Mouse (Mus musculus) intestine, embryonic 14.5 days (tissue): ENCODE results near the gene Kcnj3. TPM values are rescaled to one million over a fixed set of nuclear protein-coding genes. Genes with fewer than 3 reads are reported as not detected.

Source experiments
- ATAC-seq: fragments of 200-750 bp; cut with Nextera tagmentation; replicated peaks from 2 replicates; pipeline ENCODE4 v1.8.0; 2017; ENCODE audit warnings: low read depth, moderate number of reproducible peaks, moderate TSS enrichment, moderate library complexity; ENCODE audit not compliant: low FRiP score, low TSS enrichment
- DNase-seq: peaks from one replicate; pipeline ENCODE4 v3.0.0-alpha.2; 2018; ENCODE audit warnings: low spot score
- H3K27ac ChIP-seq: fragments of 300-500 bp; sonication (generic); 2 replicates; pipeline ENCODE4 v1.5.1; 2014; ENCODE audit warnings: low read depth, mild to moderate bottlenecking, control low read depth
- H3K27me3 ChIP-seq: fragments of 300-500 bp; sonication (generic); replicated peaks from 2 replicates; pipeline ENCODE4 v1.6.1; 2014; ENCODE audit warnings: low read length, control low read depth; ENCODE audit not compliant: control insufficient read depth, insufficient read depth
- H3K36me3 ChIP-seq: fragments of 300-500 bp; sonication (generic); 2 replicates; pipeline ENCODE4 v1.6.1; 2014; ENCODE audit warnings: low read length, control low read depth; ENCODE audit not compliant: control insufficient read depth, insufficient read depth
- H3K4me1 ChIP-seq: fragments of 300-500 bp; sonication (generic); replicated peaks from 2 replicates; pipeline ENCODE4 v1.6.1; 2014; ENCODE audit warnings: low read length, control low read depth, mixed read lengths; ENCODE audit not compliant: control insufficient read depth, insufficient read depth
- H3K4me2 ChIP-seq: fragments of 300-500 bp; sonication (generic); 2 replicates; pipeline ENCODE4 v1.6.1; 2014; ENCODE audit warnings: low read length
- H3K4me3 ChIP-seq: fragments of 300-500 bp; sonication (generic); 2 replicates; pipeline ENCODE4 v1.5.1; 2014; ENCODE audit warnings: low read depth, low read length, control low read depth, mixed read lengths
- H3K9ac ChIP-seq: fragments of 300-500 bp; sonication (generic); 2 replicates; pipeline ENCODE4 v1.6.1; 2014; ENCODE audit warnings: mild to moderate bottlenecking, low read length
- H3K9me3 ChIP-seq: fragments of 300-500 bp; sonication (generic); 2 replicates; pipeline ENCODE4 v1.6.1; 2016; ENCODE audit warnings: low read length, control low read depth; ENCODE audit not compliant: control insufficient read depth
- WGBS: fragments of 180-500 bp; shearing (Covaris S2); extraction: QIAGEN DNeasy Blood & Tissue Kit; methylation state at CpG from one replicate; pipeline ENCODE4 v1.1.7; 2014; 5-methylcytosine and 5-hydroxymethylcytosine counted together
- polyA plus RNA-seq: library from polyadenylated mRNA; unstranded; fragments of >200 nt; fragmentation: Nextera tagmentation; extraction: Ambion mirVana; gene quantifications from 2 replicates; pipeline ENCODE4 v1.2.1, GENCODE M21; 2014

The Kcnj3 gene
- polyA plus RNA-seq, 1 experiment from 2014 or later = 0.09 TPM

GRCm38 (mm10) chr2:55439211-55439610, 3.4 kb downstream of the Kcnj3 start:
- H3K9ac ChIP-seq = no peak overlapping the region
- H3K27ac ChIP-seq = no peak overlapping the region
- H3K4me3 ChIP-seq = no peak overlapping the region
- peaks cover 33% of the 10 kb centered on the region for H3K27me3 ChIP-seq
- no peaks in the 10 kb centered on the region for H3K9me3 ChIP-seq
- ATAC-seq = no peak
- H3K36me3 ChIP-seq = no peaks in the 10 kb centered on the region
- H3K4me1 ChIP-seq = peaks cover 18% of the 10 kb centered on the region
- no peak for DNase-seq
- no peak overlapping the region for H3K4me2 ChIP-seq

DNA sequence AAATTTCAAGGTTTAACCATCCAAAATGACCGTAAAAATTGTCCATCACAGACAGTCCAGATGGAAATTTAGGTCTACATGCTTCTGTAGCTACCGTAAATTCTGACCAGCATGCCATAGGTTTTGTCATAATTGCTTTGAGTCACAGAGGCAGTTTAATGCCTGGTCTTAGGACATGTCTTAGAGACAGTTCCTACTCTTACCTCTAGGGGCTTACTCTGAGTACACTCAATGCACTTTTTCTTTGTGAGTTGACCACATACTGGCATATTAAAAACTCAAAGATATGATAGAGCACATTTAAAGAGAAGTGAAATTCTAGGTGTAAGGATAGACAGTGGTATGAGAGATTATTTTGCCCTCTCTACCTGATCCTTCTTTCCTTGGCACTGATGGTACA, 6.2 kb downstream of the Kcnj3 start:
- H3K27me3 ChIP-seq = peaks cover 14% of the 10 kb centered on the region
- H3K9me3 ChIP-seq = no peaks in the 10 kb centered on the region
- DNase-seq (no peak), ATAC-seq (no peak)
- 86% methylated on average over 2 of the region's 2 CpGs for WGBS
- H3K9ac ChIP-seq = no peak overlapping the region
- H3K36me3 ChIP-seq = no peaks in the 10 kb centered on the region
- H3K4me2 ChIP-seq = no peak overlapping the region
- no peak overlapping the region for H3K4me3 ChIP-seq
- H3K27ac ChIP-seq = no peak overlapping the region
- peaks cover 6% of the 10 kb centered on the region; the same call in 1 of the 2 replicates for H3K4me1 ChIP-seq

DNA sequence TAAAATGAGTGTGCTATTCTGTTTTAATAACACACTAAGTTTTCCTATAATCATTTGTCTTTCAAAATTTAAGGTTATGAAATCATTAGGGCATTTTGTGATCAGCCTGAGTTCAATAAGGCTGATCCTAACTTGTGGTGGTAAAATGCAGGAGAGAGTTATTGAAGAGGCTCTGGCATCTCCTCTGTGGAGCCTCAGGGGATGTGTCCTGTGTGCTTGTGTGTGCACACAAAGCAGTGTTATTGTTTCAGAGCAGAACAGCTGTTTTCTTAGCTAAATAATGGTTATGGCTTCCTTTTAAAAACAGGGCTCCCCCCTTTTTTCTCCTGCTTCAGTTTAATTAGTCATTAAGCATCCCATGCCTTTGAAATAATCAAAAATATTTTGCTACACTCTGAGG, 11.5 kb downstream of the Kcnj3 start:
- Histone ChIP-seq H3K27ac (no peak overlapping the region), H3K4me2 (no peak overlapping the region), H3K4me3 (no peak overlapping the region), H3K9ac (no peak overlapping the region), H3K36me3 (no peaks in the 10 kb centered on the region), H3K27me3 (no peaks in the 10 kb centered on the region), H3K9me3 (no peaks in the 10 kb centered on the region), H3K4me1 (no peaks in the 10 kb centered on the region)
- DNase-seq = no peak
- ATAC-seq = no peak

- Histone ChIP-seq H3K36me3 (no peaks in the 10 kb centered on the region), H3K4me1 (no peaks in the 10 kb centered on the region), H3K9me3 (no peaks in the 10 kb centered on the region), H3K4me2 (no peak overlapping the region), H3K27ac (no peak overlapping the region), H3K27me3 (no peaks in the 10 kb centered on the region), H3K4me3 (no peak overlapping the region), H3K9ac (no peak overlapping the region)
- ATAC-seq (no peak), DNase-seq (no peak)
- WGBS = 54% methylated on average over 1 of the region's 1 CpGs
Measured at GRCm38 (mm10) chr2:55450774-55451173, 15.0 kb downstream of the Kcnj3 start.

DNA sequence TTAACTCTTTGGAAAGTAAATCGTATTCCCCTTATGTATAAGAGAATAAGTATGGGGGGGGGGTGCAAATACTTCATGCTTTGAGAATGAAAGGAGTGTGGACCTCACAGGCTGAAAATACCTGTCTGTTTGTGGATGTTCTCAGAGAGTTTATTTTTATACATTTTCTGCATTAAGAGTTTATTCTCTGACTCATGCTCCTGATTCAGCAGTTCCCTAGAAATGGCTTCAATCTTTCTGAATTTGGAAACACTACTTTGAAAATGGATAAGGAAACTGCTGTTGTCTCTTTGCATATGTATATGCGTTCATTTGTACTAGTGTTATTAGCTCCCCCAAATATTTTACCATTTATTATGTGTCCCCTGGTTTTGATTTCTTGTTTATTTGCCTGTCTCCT, 23.4 kb downstream of the Kcnj3 start:
- Histone ChIP-seq H3K9ac (no peak overlapping the region), H3K4me3 (no peak overlapping the region), H3K9me3 (no peaks in the 10 kb centered on the region), H3K27ac (no peak overlapping the region), H3K4me1 (no peaks in the 10 kb centered on the region), H3K27me3 (no peaks in the 10 kb centered on the region), H3K4me2 (no peak overlapping the region), H3K36me3 (no peaks in the 10 kb centered on the region)
- DNase-seq (no peak), ATAC-seq (no peak)
- 85% methylated on average over 2 of the region's 2 CpGs for WGBS

DNA sequence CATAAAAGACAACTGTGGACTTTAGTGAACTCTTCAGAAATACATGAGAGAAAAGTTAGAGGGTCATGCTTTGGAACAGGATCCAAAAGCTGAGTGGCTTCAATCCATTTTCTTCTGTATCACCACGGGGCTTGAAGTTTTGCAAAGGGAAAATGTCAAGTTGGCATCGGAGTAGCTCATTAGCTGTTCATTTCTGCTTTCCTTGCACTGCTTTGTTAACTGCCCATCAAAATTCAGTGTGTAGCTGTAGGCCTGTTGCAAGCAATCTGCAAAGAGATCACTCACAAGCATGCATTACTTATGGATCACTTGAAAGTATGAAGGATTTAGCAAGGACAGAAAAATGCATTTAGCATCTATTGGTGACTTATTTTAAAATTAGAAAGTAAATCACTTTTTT, 33.4 kb downstream of the Kcnj3 start:
- Histone ChIP-seq H3K4me3 (no peak overlapping the region), H3K27me3 (no peaks in the 10 kb centered on the region), H3K9ac (no peak overlapping the region), H3K9me3 (no peaks in the 10 kb centered on the region), H3K36me3 (no peaks in the 10 kb centered on the region), H3K4me1 (no peaks in the 10 kb centered on the region), H3K4me2 (no peak overlapping the region), H3K27ac (no peak overlapping the region)
- DNase-seq = no peak
- 79% methylated on average over 2 of the region's 2 CpGs for WGBS
- ATAC-seq = no peak

DNA sequence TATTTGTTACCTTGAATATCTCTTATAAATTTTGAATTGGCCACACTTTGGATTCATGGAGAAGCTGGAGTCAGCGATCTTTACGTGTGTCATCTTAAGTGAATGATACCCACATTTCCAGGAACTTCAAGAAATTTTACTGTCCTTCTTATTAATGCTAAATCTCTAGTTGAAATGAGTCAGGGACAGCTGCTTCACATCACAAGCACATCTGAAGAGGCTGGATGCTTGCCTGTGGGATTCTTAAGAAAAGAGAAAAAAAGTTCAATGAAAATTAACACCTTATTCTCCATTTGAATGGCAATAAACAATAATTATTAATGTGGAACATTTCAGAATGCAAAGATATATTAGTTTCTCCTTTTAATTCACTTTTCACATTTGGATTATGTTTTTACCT, 34.2 kb downstream of the Kcnj3 start:
- H3K27me3 ChIP-seq = no peaks in the 10 kb centered on the region
- no peak overlapping the region for H3K9ac ChIP-seq
- no peaks in the 10 kb centered on the region for H3K36me3 ChIP-seq
- no peak for DNase-seq
- H3K27ac ChIP-seq = no peak overlapping the region
- no peak for ATAC-seq
- no peaks in the 10 kb centered on the region for H3K9me3 ChIP-seq
- no peaks in the 10 kb centered on the region for H3K4me1 ChIP-seq
- no peak overlapping the region for H3K4me2 ChIP-seq
- WGBS = 90% methylated on average over 2 of the region's 2 CpGs
- no peak overlapping the region for H3K4me3 ChIP-seq

GRCm38 (mm10) chr2:55479511-55479910, 43.7 kb downstream of the Kcnj3 start:
- Histone ChIP-seq H3K36me3 (no peaks in the 10 kb centered on the region), H3K4me1 (no peaks in the 10 kb centered on the region), H3K4me3 (no peak overlapping the region), H3K9ac (no peak overlapping the region), H3K4me2 (no peak overlapping the region), H3K27me3 (no peaks in the 10 kb centered on the region), H3K27ac (no peak overlapping the region), H3K9me3 (no peaks in the 10 kb centered on the region)
- DNase-seq (no peak), ATAC-seq (no peak)
- 72% methylated on average over 4 of the region's 4 CpGs for WGBS

DNA sequence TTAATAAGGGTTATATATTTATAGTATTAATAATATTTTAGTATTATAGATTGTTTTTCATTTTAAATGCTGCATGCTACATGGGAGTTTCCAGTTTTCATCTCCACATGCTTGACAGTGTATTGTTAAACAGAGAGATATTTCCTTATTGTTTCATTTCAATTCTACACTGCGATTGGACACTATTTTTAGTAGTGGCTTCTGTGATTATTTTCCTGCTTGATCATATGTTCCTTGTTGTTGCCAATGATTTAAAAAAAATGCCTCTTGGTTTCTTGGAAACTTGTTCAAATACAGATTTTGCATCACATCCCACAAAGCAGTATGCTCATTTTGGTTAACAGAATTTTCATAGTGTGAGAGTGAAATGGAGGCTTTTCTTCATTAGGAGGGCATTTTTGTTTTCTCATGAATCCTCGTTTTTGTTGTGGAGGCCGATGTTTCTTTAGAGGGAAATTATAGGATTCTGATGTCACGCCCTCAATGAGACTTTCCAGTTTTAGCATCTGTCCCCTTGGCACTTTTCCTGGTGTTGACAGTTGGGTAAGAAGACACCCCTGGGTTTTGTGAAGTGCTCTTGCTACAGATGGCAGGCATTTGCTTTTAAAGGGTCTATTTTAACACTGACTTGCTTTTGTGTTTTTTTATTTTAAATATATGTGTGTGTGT, 44.3 kb downstream of the Kcnj3 start:
- DNase-seq (no peak), ATAC-seq (no peak)
- Histone ChIP-seq H3K4me1 (no peaks in the 10 kb centered on the region), H3K4me2 (no peak overlapping the region), H3K36me3 (no peaks in the 10 kb centered on the region), H3K4me3 (no peak overlapping the region), H3K27ac (no peak overlapping the region), H3K27me3 (no peaks in the 10 kb centered on the region), H3K9me3 (no peaks in the 10 kb centered on the region), H3K9ac (no peak overlapping the region)
- WGBS = 85% methylated on average over 4 of the region's 4 CpGs
